Mouse (Mus musculus): ENCODE results near the gene Gm6993. TPM values are rescaled to one million over a fixed set of nuclear protein-coding genes. Genes with fewer than 3 reads are reported as not detected.

Gm6993 gene
- polyA plus RNA-seq, 1 experiment from 2014 or later, result not detected

- Histone ChIP-seq H3K9me3 (replicated peaks) (no peaks in the 10 kb centered on the region), H3K4me1 (no peaks in the 10 kb centered on the region), H3K9ac (no peak overlapping the region), H3K4me3 (no peak overlapping the region), H3K4me2 (no peak overlapping the region), H3K36me3 (ENCODE audit: poor library complexity, severe bottlenecking) (no peaks in the 10 kb centered on the region), H3K27ac (no peak overlapping the region), H3K27me3 (no peaks in the 10 kb centered on the region)
- 87% methylated on average over 2 of the region's 2 CpGs for WGBS
- ATAC-seq, result no peak
Measured at GRCm38 (mm10) chr12:31244001-31244400, 3.4 kb downstream of the Gm6993 start.

- no peak overlapping the region for H3K4me3 ChIP-seq
- H3K27ac ChIP-seq, result no peak overlapping the region
- H3K9ac ChIP-seq, result no peak overlapping the region
- 95% methylated on average over 3 of the region's 3 CpGs for WGBS
- H3K27me3 ChIP-seq, result no peaks in the 10 kb centered on the region
- H3K9me3 ChIP-seq (replicated peaks), result no peaks in the 10 kb centered on the region
- no peak for ATAC-seq
- no peaks in the 10 kb centered on the region for H3K4me1 ChIP-seq
- no peaks in the 10 kb centered on the region for H3K36me3 ChIP-seq (ENCODE audit: poor library complexity, severe bottlenecking)
- H3K4me2 ChIP-seq, result no peak overlapping the region
Measured at GRCm38 (mm10) chr12:31244691-31245090, 4.1 kb downstream of the Gm6993 start.

DNA sequence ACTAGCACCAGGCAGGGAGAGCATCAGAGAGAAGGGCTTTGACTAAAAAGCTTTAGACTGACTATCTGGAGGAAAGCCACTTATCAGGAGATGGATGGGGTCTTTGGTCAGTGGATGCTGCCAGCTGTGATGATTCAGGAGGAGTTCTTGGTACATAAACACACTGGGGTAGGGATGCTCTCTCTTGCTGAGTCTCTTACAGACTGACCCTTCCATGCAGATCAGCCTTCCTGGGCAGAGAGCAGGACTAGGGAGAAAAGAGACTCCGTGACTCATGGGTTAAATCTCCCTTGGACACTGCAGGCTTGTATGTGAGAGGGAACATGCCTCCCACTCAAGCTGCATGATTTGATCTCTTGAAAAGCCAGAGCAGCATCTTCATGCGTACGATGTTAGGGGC lies 5.6 kb downstream of the Gm6993 start:
- H3K27ac ChIP-seq, result no peak overlapping the region
- no peaks in the 10 kb centered on the region for H3K9me3 ChIP-seq (replicated peaks)
- H3K36me3 ChIP-seq (ENCODE audit: poor library complexity, severe bottlenecking), result no peaks in the 10 kb centered on the region
- no peaks in the 10 kb centered on the region for H3K27me3 ChIP-seq
- no peak overlapping the region for H3K4me2 ChIP-seq
- no peak for ATAC-seq
- H3K4me1 ChIP-seq, result no peaks in the 10 kb centered on the region
- H3K9ac ChIP-seq, result no peak overlapping the region
- WGBS, result 45% methylated on average over 3 of the region's 3 CpGs
- no peak overlapping the region for H3K4me3 ChIP-seq

- no peak overlapping the region for H3K9ac ChIP-seq
- 12% methylated on average over 3 of the region's 3 CpGs for WGBS
- H3K27ac ChIP-seq, result no peak overlapping the region
- no peak for ATAC-seq
- H3K4me2 ChIP-seq, result no peak overlapping the region
- no peaks in the 10 kb centered on the region for H3K4me1 ChIP-seq
- no peaks in the 10 kb centered on the region for H3K27me3 ChIP-seq
- no peak overlapping the region for H3K4me3 ChIP-seq
- no peaks in the 10 kb centered on the region for H3K36me3 ChIP-seq (ENCODE audit: poor library complexity, severe bottlenecking)
- H3K9me3 ChIP-seq (replicated peaks), result no peaks in the 10 kb centered on the region
Measured at GRCm38 (mm10) chr12:31246615-31247014, 6.0 kb downstream of the Gm6993 start.

- no peak for ATAC-seq
- H3K27me3 ChIP-seq, result no peaks in the 10 kb centered on the region
- H3K9ac ChIP-seq, result no peak overlapping the region
- 69% methylated on average over 3 of the region's 3 CpGs for WGBS
- H3K36me3 ChIP-seq (ENCODE audit: poor library complexity, severe bottlenecking), result no peaks in the 10 kb centered on the region
- no peaks in the 10 kb centered on the region for H3K9me3 ChIP-seq (replicated peaks)
- H3K27ac ChIP-seq, result no peak overlapping the region
- no peak overlapping the region for H3K4me2 ChIP-seq
- H3K4me3 ChIP-seq, result no peak overlapping the region
- no peaks in the 10 kb centered on the region for H3K4me1 ChIP-seq
Measured at GRCm38 (mm10) chr12:31248165-31248564, 7.6 kb downstream of the Gm6993 start.

DNA sequence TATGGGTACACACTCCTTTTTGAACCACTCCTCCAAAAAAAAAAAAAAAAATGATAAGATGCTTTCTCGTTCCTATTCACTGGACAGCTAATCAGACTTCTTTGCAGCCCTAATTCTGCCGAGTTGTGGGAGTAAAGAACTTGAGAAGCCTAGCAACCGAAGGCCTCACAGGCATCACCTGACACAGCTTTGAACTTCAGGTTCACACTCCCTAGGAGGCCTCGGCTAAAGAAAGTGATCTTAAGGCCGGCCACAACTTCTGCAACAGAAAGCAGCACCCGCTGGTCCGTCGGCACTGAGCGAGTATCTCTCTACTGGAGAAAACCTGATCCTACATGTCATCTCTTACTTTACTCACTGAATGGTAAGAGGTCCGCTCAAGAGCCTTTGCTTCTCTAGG lies 8.1 kb downstream of the Gm6993 start:
- no peak overlapping the region for H3K4me3 ChIP-seq
- no peaks in the 10 kb centered on the region for H3K4me1 ChIP-seq
- H3K4me2 ChIP-seq, result no peak overlapping the region
- H3K9ac ChIP-seq, result no peak overlapping the region
- no peak for ATAC-seq
- no peak overlapping the region for H3K27ac ChIP-seq
- no peaks in the 10 kb centered on the region for H3K36me3 ChIP-seq (ENCODE audit: poor library complexity, severe bottlenecking)
- no peaks in the 10 kb centered on the region for H3K9me3 ChIP-seq (replicated peaks)
- WGBS, result 44% methylated on average over 10 of the region's 10 CpGs
- H3K27me3 ChIP-seq, result no peaks in the 10 kb centered on the region

GRCm38 (mm10) chr12:31252259-31252658 lies 11.7 kb downstream of the Gm6993 start:
- ATAC-seq, result no peak
- no peaks in the 10 kb centered on the region for H3K9me3 ChIP-seq (replicated peaks)
- H3K4me3 ChIP-seq, result no peak overlapping the region
- H3K4me1 ChIP-seq, result no peaks in the 10 kb centered on the region
- no peak overlapping the region for H3K27ac ChIP-seq
- WGBS, result 85% methylated on average over 4 of the region's 4 CpGs
- no peaks in the 10 kb centered on the region for H3K36me3 ChIP-seq (ENCODE audit: poor library complexity, severe bottlenecking)
- no peak overlapping the region for H3K4me2 ChIP-seq
- no peaks in the 10 kb centered on the region for H3K27me3 ChIP-seq
- H3K9ac ChIP-seq, result no peak overlapping the region

GRCm38 (mm10) chr12:31254978-31255377 lies 14.4 kb downstream of the Gm6993 start:
- Histone ChIP-seq H3K27me3 (no peaks in the 10 kb centered on the region), H3K4me2 (no peak overlapping the region), H3K27ac (no peak overlapping the region), H3K4me1 (no peaks in the 10 kb centered on the region), H3K36me3 (ENCODE audit: poor library complexity, severe bottlenecking) (no peaks in the 10 kb centered on the region), H3K9ac (no peak overlapping the region), H3K9me3 (replicated peaks) (no peaks in the 10 kb centered on the region), H3K4me3 (no peak overlapping the region)
- no peak for ATAC-seq
- 85% methylated on average over 8 of the region's 8 CpGs for WGBS

GRCm38 (mm10) chr12:31256121-31256903 lies 15.7 kb downstream of the Gm6993 start:
- no peak overlapping the region for H3K4me3 ChIP-seq
- no peak overlapping the region for H3K27ac ChIP-seq
- no peaks in the 10 kb centered on the region for H3K9me3 ChIP-seq (replicated peaks)
- no peak overlapping the region for H3K4me2 ChIP-seq
- H3K36me3 ChIP-seq (ENCODE audit: poor library complexity, severe bottlenecking), result no peaks in the 10 kb centered on the region
- no peak overlapping the region for H3K9ac ChIP-seq
- no peaks in the 10 kb centered on the region for H3K4me1 ChIP-seq
- no peaks in the 10 kb centered on the region for H3K27me3 ChIP-seq
- WGBS, result 70% methylated on average over 9 of the region's 9 CpGs
- ATAC-seq, result no peak

GRCm38 (mm10) chr12:31261882-31262281 lies 21.3 kb downstream of the Gm6993 start:
- no peak overlapping the region for H3K27ac ChIP-seq
- H3K4me1 ChIP-seq, result peaks cover 18% of the 10 kb centered on the region
- H3K36me3 ChIP-seq (ENCODE audit: poor library complexity, severe bottlenecking), result no peaks in the 10 kb centered on the region
- no peak overlapping the region for H3K4me2 ChIP-seq
- H3K9ac ChIP-seq, result no peak overlapping the region
- H3K4me3 ChIP-seq, result no peak overlapping the region
- H3K9me3 ChIP-seq (replicated peaks), result no peaks in the 10 kb centered on the region
- H3K27me3 ChIP-seq, result peaks cover 45% of the 10 kb centered on the region
- WGBS, result 89% methylated on average over 3 of the region's 3 CpGs
- ATAC-seq, result no peak

DNA sequence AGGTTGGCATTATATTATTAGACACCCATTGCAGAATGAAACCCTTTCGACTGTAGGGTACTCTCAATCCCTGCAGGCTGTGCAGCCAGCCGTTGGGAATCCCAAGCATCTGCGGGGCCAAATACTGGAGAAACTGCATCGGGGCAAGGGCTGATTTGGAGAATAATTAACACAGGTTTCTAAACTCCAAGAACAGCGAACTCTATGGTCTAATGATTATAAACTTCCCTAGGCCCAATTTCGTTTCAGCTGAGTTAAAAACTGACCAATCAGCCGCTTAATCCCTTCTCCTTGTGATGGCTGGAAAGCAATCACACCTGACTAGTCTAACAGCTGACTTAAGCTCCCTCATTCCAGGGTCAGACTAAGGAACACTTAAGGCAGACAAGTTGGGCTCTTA lies 23.4 kb downstream of the Gm6993 start:
- Histone ChIP-seq H3K27ac (no peak overlapping the region), H3K36me3 (ENCODE audit: poor library complexity, severe bottlenecking) (no peaks in the 10 kb centered on the region), H3K9me3 (replicated peaks) (no peaks in the 10 kb centered on the region), H3K9ac (no peak overlapping the region), H3K27me3 (peaks cover 62% of the 10 kb centered on the region), H3K4me2 (no peak overlapping the region), H3K4me3 (no peak overlapping the region), H3K4me1 (peaks cover 19% of the 10 kb centered on the region)
- no peak for ATAC-seq
- 27% methylated on average over 7 of the region's 7 CpGs for WGBS

- under 1% methylated on average over 39 of the region's 39 CpGs for whole genome bisulfite sequencing
- H3K27me3 ChIP-seq, result peaks cover 66% of the 10 kb centered on the region
- peak; percentile 32 for ATAC-seq
- no peaks in the 10 kb centered on the region for H3K9me3 ChIP-seq (replicated peaks)
- peaks cover 19% of the 10 kb centered on the region for H3K4me1 ChIP-seq
- H3K9ac ChIP-seq, result peak within 1 kb of the TSS; percentile 54
- H3K4me3 ChIP-seq, result peak within 1 kb of the TSS; percentile 44
- H3K4me2 ChIP-seq, result peak within 1 kb of the TSS; percentile 65
- H3K36me3 ChIP-seq (ENCODE audit: poor library complexity, severe bottlenecking), result no peaks in the 10 kb centered on the region
- 0 out of 2 replicates have a peak within 1 kb of the TSS, but pooled peaks have one; percentile 14 for H3K27ac ChIP-seq
Measured at GRCm38 (mm10) chr12:31265005-31265721, 24.6 kb downstream of the Gm6993 start, which contains the start of gene Lamb1. Gene Lamb1 (plus strand): TSS chr12:31265234.
